Mouse (Mus musculus) urinary bladder, adult 18-20 months (tissue): Measurements from ENCODE around the gene Scnm1.

Source experiments
- DNase-seq, 2 experiments: peaks; one replicate each; pipeline ENCODE4 v3.0.0; 2022; ENCODE audit warnings: low spot score in 2 of 2, mixed read lengths in 2 of 2

Gene Scnm1

GRCm38 (mm10) chr3:95133680-95134101, at the start of gene Scnm1, which contains the start of gene Lysmd1:
Gene Scnm1 (minus strand): TSS chr3:95134011.
Gene Lysmd1 (plus strand): TSS chr3:95134088.
- DNase-seq = peak; percentile 52 to 86

DNA sequence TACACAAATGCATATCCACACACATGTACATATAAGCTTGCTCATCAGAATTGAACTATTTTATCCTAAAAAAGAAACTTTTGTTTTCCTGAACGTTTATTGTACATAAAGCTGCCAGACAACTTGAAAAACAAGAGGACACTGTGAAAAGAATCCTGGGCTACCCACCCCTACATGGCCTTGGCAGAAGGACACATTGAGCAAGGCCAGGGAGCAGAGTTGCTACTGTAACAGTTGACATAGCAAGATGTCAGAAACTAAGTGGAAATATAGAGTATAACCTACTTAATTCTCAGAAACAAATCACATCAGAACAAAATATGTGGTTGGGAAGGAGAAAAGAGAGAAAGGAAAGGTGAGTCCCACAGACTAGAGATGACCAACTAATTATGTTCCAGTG, 48.0 kb upstream of the Scnm1 start:
- DNase-seq = no peak

- DNase-seq = no peak
Measured at GRCm38 (mm10) chr3:95179890-95180289, 46.1 kb upstream of the Scnm1 start.

GRCm38 (mm10) chr3:95178948-95179347, 45.1 kb upstream of the Scnm1 start:
- DNase-seq = no peak

GRCm38 (mm10) chr3:95177583-95177982, 43.8 kb upstream of the Scnm1 start:
- no peak for DNase-seq

DNA sequence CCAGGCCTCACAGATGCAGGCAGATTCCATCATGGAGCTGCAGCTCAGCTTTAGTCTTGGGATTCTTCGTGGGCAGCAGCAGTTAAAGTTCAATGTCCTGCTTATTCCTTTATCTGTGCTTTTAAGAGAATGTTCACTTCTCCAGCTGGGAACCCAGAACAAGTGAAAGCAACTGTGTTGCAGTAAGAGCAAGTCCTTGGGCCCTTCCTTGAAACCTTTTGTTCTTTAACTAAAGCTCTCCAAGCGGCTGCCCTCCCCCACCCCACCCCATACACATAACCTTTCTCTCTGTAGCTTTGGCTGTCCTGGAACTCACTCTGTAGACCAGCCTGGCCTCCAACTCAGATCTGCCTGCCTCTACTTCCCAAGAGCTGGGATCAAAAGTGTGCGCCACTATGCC, 42.7 kb upstream of the Scnm1 start:
- DNase-seq = no peak

DNA sequence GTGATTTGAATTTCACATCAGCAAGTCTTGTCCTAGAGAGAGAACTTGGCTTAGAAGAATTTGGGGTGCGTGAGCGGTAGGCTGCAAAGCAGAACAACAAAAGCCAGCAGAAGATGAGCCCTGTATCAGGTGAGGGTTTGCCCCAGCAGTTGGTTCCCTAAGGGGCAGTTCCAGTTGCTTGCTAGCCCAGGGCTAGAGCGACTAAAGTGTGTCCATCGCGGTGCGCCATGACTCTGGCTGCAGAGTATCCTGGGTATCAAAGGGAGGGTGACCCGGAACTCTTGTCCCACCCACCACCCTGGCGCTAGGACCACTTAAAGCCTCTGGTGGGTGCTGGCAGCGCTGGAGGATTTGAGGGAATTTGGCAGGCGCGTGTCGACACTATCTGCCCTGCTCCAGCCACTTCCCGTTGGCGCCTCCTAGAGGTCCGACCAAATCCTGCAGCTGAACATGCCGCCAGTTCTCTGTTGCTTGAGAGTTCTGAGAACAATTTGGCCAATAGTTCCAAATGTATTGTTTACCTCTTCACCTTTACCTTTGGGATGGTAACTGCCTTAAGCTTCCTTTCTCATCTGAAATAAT, 40.3 kb upstream of the Scnm1 start:
- peak; percentile 72 to 87 for DNase-seq

- DNase-seq = peak in 1 of 2 experiments; percentile 35
Measured at GRCm38 (mm10) chr3:95173256-95173949, 39.6 kb upstream of the Scnm1 start.

GRCm38 (mm10) chr3:95172526-95173255, 38.9 kb upstream of the Scnm1 start:
- no peak for DNase-seq

DNA sequence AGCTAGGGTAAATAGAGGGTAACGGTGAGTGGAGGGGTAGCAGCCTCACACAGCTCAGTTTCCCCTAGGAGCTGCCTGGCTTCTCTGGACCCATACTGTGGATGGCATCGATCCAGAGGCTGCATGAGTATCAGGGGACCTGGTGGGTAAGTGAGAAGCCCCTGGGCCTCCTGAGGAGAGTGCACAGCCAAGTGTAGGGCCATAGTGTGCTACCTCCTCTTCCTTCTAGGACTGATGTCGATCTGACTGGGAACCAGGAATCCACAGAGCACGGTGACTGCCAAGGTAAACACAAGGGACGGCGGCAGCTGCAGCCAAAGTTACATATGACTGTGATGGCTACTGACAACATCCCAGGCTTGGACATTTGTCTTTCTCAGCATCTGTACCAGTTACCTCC, 37.3 kb upstream of the Scnm1 start:
- no peak for DNase-seq

DNA sequence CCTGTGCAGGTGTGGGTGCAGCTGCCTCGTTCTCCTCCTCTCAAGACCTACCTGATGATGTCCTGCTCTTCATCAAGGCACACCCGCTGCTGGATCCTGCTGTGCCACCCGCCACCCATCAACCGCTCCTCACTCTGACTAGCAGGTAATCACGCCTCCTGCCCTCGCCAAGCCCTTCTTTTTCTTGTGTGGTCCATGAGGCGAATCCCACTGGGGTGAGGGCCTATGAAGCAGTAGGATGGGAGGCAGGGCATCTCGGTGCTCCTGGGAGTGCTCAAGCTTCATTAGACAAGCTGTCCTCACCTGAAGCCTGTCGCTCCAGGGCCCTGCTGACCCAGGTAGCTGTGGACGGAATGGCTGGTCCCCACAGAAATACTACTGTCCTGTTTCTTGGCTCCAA, 36.2 kb upstream of the Scnm1 start:
- no peak for DNase-seq

DNA sequence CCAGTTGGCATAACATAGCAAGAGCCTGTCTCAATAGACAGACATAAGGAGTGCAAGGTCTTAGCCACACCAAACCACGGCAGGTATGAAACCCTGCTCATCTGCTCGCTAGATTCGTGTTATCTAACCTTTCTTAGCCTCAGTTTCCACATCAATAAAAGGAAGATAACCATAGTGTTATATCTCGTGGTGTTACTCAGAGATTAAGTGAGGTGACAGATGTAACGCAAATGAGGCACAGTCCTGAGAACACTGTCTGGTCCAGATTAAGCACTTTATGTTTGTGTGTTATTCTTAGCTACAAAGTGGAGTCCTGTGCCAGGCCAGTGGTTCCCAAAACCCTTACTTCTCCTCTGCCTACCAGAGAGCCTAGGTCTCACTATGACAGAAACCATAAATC, 31.0 kb upstream of the Scnm1 start:
- DNase-seq = no peak

GRCm38 (mm10) chr3:95164256-95164550, 30.4 kb upstream of the Scnm1 start:
- DNase-seq = no peak

DNA sequence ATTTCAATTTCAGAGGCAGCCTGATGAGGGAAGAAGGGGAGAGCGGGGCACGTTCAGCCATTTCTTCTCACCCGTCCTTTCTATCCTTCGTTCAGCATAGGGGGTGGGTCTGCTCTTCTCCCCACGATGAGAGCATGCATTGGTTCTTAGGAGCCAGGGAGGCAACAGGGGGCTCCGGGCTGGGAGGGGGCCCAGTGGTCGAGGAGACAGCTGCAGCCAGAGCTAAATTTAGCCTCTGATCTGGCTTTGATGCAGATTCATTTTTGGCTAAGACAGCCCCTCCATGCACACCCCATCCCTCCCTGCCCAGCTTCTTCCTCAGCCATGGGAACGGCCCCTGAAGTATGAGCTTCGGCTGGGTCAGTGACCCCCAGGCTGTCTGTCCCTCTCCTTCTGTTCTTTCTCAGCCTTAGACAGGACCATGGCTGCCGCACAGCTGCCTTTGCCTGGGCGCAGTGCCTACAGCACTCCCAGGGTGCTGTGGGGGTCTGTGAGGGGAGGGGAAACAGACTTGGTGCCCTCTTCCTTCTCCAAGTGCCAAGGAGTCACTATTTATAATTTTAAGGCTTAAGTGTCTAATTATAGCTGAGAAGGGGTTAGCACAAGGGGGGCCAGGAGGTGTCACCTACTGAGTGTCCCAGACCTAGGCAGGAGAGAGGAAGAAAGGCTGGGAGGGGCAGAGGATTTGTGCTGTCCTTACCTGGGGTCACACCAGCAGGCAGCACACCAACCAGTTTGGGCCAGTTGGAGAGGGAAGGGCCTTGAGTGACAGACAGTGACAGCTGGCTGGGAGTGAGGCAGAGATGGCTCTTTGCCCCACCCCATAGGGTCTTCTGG, 29.8 kb upstream of the Scnm1 start:
- no peak for DNase-seq

GRCm38 (mm10) chr3:95162345-95162628, 28.5 kb upstream of the Scnm1 start:
- no peak for DNase-seq

GRCm38 (mm10) chr3:95161618-95162344, 28.0 kb upstream of the Scnm1 start:
- DNase-seq = no peak

DNA sequence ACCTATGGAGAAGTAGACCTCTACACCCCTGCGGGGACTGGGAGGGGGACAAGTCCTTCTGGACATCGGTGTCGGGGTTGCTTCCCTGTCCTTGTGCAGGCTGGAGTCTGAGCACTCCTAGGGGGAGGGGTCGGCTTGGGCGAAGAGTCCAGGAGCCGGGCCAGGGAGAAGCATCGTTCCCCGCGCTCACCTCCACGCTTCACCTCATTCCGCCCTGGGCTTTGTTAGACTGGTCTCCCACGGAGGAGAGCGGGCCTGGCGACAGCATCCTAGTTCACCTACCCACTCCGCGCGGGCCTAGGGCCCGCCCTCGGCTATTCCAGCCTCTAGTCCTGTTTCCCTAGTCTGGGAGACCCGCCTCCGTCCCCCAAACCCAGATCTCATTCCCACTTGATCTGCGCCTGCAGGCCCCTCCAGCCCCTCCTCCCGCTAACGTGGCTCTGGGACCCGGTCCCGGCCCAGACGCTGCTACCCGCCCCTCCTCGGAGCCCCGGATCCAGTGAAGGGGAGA, 27.3 kb upstream of the Scnm1 start:
- DNase-seq = no peak

GRCm38 (mm10) chr3:95159987-95160963, 26.5 kb upstream of the Scnm1 start, which contains the start of gene Sema6c:
Gene Sema6c (plus strand): TSS chr3:95160457.
- peak; percentile 81 to 86 for DNase-seq

DNA sequence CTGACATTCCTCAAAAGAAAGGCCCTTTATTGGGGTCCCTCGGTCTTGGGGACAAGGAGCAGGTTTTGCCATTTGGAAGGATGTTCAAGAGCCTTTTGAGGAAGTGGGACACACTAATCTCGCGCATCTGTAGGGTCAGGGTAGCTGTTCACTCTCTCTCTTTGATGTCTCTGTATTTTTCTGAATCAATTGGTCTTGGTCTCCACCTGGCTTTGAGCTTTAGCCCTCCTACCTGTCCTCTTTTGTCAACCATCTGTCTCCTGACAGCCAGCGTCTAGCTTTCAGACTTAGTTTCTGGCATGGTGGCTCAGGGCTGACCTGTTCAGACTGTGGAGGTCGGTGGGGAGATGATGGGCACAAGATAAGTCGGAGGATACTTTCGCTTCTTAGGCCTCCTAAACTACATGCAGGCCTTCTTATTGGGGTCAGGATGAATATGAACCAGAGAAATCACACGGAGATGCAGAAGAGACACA, 25.7 kb upstream of the Scnm1 start:
- no peak for DNase-seq

GRCm38 (mm10) chr3:95153874-95154273, 20.1 kb upstream of the Scnm1 start:
- no peak for DNase-seq
